Mouse (Mus musculus): ENCODE data around the gene Kbtbd2.
A peak's percentile ranks its signal among the peaks of the same experiment; 100 is the strongest.

The Kbtbd2 gene

DNA sequence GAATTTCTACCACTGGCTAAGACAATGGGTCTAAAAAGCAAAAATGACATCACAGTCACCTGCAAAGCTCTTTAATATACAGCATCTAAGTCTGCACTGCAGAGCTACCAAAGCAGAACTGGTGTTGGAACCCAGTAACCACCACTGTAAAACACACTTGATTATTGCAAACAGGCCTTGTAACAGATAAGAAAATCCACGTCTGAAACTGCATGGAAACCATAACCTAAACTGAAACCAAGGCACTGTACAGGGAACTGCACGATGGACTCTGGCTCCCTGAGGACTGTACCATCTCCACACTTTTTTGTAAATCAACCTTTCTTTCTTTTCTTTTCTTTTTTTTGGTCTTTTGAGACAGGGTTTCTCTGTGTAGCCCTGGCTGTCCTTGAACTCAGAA is 9.9 kb downstream of the Kbtbd2 start:
- no peak for DNase-seq (ENCODE audit: inconsistent ontology term)

DNA sequence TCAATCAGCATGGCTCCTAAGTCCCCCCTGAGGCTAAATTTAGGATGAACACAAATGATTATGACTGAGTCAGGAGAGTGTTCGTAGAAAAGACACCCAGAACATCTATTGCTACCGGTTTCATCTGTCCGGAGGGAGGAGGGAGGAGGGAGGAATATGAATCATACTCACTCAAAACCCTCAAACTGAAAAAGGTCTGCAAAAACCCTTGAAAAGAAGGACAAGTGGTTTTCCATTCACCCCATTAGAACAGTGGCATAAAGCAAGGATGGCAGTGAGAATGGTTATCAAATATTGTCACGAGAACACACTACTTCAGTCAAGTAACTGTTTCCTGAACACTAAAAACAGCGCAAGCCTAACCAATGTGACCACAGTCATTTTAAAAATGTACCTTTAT is 12.5 kb downstream of the Kbtbd2 start:
- no peak for DNase-seq (ENCODE audit: inconsistent ontology term)

GRCm38 (mm10) chr6:56783561-56784272 is 13.9 kb downstream of the Kbtbd2 start:
- DNase-seq (ENCODE audit: inconsistent ontology term), result no peak

DNA sequence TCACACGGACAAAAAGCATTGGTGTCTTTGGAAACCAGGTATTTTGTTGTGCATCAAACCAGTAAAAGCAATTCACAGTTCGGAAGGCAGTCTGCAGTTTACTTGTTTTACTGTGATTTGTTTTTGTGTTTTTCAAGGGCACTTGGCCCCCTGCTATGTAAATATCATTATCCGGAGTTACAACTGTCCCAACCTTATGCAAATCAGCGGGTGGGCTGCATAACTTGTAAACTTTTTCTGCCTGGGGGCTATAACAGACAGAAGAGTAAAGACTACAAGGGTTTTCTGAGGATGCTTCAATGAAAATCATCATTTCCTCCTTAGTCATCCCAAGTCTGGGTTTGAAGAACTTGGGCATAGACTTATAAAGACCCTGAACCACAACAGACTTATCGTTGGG is 18.0 kb downstream of the Kbtbd2 start:
- DNase-seq (ENCODE audit: inconsistent ontology term), result no peak

DNA sequence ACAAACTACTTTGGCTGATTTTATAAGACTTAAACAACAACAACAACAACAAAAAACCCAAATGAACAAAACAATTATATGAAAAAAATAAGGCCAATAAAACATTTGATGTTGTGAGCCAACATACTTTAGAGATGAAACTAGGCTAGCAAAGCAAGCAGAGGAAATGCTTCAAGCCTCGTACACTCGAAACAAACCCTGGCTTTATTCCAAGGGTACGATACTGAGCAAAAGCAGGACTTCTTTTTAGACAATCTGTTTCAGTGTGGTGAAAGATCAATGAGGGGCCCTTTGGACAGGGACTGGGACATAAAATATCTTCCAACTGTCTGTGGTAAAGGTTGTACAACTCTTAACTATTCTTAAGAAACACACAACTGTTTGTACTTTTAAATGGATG is 21.8 kb downstream of the Kbtbd2 start:
- peak; percentile 27 for DNase-seq (ENCODE audit: inconsistent ontology term)

DNA sequence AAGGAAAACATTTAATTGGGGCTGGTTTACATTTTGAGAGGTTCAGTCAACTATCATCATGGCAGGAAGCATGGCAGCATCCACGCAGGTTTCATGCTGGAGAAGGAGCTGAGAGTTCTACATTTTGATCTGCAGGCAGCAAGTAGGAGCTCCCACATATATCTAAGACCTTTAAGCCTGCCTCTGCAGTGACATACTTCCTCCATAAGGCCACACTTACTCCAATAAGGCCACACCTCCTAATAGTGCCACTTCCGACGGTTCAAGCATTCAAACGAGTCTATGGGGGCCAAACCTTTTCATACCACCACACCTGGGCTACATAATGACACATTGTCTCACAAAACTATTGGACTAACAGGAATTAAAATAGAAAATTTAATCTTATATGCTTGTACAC is 31.9 kb downstream of the Kbtbd2 start:
- DNase-seq (ENCODE audit: inconsistent ontology term), result no peak

DNA sequence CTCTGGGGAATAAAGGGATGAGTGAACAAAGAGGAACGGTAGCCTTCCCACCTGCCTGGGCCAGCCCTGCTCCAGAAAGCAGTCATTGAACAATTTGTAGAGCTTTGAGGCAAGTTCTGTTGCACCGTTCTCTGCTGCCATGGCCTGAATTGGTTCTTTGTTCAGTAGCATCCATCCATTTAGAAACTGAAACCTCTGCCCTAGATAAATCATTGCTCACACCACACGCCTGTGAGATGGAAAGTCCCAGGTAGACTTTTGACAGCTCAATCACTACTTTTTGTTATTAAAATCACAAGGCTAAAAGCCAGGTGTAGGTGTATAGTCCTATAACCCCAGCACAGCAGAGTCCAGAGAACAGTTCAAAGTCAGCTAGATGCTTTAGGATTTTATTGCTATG is 32.3 kb downstream of the Kbtbd2 start:
- DNase-seq (ENCODE audit: inconsistent ontology term), result peak; percentile 44

DNA sequence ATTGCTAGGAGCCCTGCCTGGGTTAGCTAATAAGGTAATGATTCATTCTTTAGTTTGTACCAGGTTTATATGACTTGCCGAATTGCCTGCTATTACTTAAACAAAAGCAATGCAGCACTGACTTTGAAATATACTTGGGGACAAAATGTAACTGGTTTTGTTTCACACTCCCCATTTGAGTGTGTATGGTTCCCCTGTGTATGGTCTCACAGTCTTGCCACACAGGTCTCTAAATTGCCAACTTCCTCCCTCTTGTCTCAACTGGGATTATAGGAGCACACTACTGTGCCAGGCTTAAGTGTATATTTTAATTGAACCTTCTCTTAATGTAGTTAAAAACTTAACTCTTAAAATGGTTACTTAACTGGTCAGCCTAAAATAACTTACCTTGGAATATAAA is 38.3 kb downstream of the Kbtbd2 start:
- no peak for DNase-seq (ENCODE audit: inconsistent ontology term)

GRCm38 (mm10) chr6:56756117-56756516 is 41.5 kb downstream of the Kbtbd2 start:
- no peak for DNase-seq (ENCODE audit: inconsistent ontology term)

DNA sequence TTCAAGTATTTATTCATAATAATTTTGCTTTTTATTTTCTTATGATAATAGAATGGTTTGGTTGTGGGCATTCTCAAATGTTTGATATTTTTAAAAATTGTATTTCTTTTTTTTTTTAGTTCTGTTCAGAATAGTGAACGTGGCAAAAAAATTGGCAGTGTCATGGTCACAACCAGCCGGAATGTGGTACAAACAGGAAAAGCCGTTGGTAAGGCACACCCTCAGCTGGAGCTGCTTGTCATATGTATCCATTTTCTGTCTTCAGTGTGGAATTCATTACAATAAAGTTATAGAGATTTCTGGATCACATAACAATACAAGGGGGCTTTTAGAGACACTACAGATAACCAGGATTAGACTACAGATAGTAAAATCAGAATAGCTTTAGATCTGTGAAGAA is 43.9 kb downstream of the Kbtbd2 start:
- no peak for DNase-seq (ENCODE audit: inconsistent ontology term)

GRCm38 (mm10) chr6:56745950-56746543 is 51.6 kb downstream of the Kbtbd2 start:
- DNase-seq (ENCODE audit: inconsistent ontology term), result peak; percentile 29

GRCm38 (mm10) chr6:56732545-56732944 is 65.1 kb downstream of the Kbtbd2 start:
- DNase-seq (ENCODE audit: inconsistent ontology term), result no peak

All from Muller cell, postnatal 12 days (primary cell).